Mouse (Mus musculus) embryonic facial prominence, embryonic 11.5 days (tissue): ENCODE results near the gene Pnpt1. TPM values are rescaled to one million over a fixed set of nuclear protein-coding genes. Genes with fewer than 3 reads are reported as not detected.

Experiments
- ATAC-seq: fragments of 200-750 bp; cut with Nextera tagmentation; replicated peaks from 2 replicates; pipeline ENCODE4 v1.8.0; 2017; ENCODE audit warnings: low read depth; ENCODE audit not compliant: insufficient number of reproducible peaks, low FRiP score, low TSS enrichment
- DNase-seq: peaks from one replicate; pipeline ENCODE4 v3.0.0-alpha.2; 2015; ENCODE audit warnings: low spot score
- H3K27ac ChIP-seq: fragments of 300-500 bp; sonication (generic); replicated peaks from 2 replicates; pipeline ENCODE4 v1.5.1; 2014; ENCODE audit warnings: mild to moderate bottlenecking, low read depth, low read length, control low read depth
- H3K27me3 ChIP-seq: fragments of 300-500 bp; sonication (generic); 2 replicates; pipeline ENCODE4 v1.6.1; 2014; ENCODE audit warnings: mild to moderate bottlenecking, low read length, moderate library complexity, mixed read lengths; ENCODE audit not compliant: control insufficient read depth, insufficient read depth
- H3K36me3 ChIP-seq: fragments of 300-500 bp; sonication (generic); replicated peaks from 2 replicates; pipeline ENCODE4 v1.6.1; 2014; ENCODE audit warnings: low read depth, mild to moderate bottlenecking, low read length, moderate library complexity, mixed read lengths; ENCODE audit not compliant: control insufficient read depth, insufficient read depth
- H3K4me1 ChIP-seq: fragments of 300-500 bp; sonication (generic); 2 replicates; pipeline ENCODE4 v1.6.1; 2014; ENCODE audit warnings: low read length, mixed read lengths; ENCODE audit not compliant: control insufficient read depth, insufficient read depth
- H3K4me2 ChIP-seq: fragments of 300-500 bp; sonication (generic); 2 replicates; pipeline ENCODE4 v1.6.1; 2014; ENCODE audit warnings: low read depth, mild to moderate bottlenecking, control low read depth, low read length, moderate library complexity
- H3K4me3 ChIP-seq: fragments of 300-500 bp; sonication (generic); 2 replicates; pipeline ENCODE4 v1.5.1; 2014; ENCODE audit warnings: low read depth, low read length, control low read depth
- H3K9ac ChIP-seq: fragments of 300-500 bp; sonication (generic); replicated peaks from 2 replicates; pipeline ENCODE4 v1.6.1; 2014; ENCODE audit warnings: mild to moderate bottlenecking, control low read depth, low read length
- H3K9me3 ChIP-seq: fragments of 300-500 bp; sonication (generic); replicated peaks from 2 replicates; pipeline ENCODE4 v1.6.1; 2016; ENCODE audit warnings: mild to moderate bottlenecking, low read length, inconsistent platforms, mixed read lengths; ENCODE audit not compliant: control insufficient read depth
- WGBS: fragments of 180-500 bp; shearing (Covaris S2); extraction: QIAGEN DNeasy Blood & Tissue Kit; methylation state at CpG from one replicate; pipeline ENCODE4 v1.1.7; 2014; 5-methylcytosine and 5-hydroxymethylcytosine counted together
- polyA plus RNA-seq: library from polyadenylated mRNA; unstranded; fragments of >200 nt; fragmentation: Nextera tagmentation; extraction: Ambion mirVana; gene quantifications from 2 replicates; pipeline ENCODE4 v1.2.1, GENCODE M21; 2014

Gene Pnpt1
- polyA plus RNA-seq, 1 experiment from 2014 or later, result 62.7 TPM

DNA sequence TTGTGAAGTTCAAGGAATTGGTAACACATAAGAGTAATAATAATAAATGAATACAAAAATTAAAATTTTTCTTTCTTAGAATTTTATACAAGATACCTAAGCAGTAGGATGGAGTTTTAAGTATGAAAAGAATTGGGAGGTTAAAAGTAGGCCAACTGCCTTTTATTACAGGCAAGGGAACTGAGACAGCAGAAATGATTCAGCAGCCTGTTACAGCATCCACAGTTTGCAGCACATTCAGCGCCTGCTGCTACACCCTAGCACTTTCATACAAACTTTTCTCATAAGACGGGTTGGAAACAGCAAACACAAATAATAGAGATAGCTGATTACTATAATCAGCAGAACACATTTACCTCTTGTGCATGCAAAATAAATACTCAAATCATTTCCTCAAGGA is 79.2 kb downstream of the Pnpt1 start:
- DNase-seq (no peak), ATAC-seq (no peak)
- Histone ChIP-seq H3K27ac (no peak overlapping the region), H3K4me3 (no peak overlapping the region), H3K4me2 (no peak overlapping the region), H3K27me3 (no peaks in the 10 kb centered on the region), H3K4me1 (no peaks in the 10 kb centered on the region), H3K9ac (no peak overlapping the region), H3K9me3 (no peaks in the 10 kb centered on the region), H3K36me3 (no peaks in the 10 kb centered on the region; the same call in 1 of the 2 replicates)
- WGBS, result 93% methylated on average over 2 of the region's 2 CpGs

Other genes with a start within 250 kb of the Pnpt1 start
- 103 and 111 TPM in 2 replicates for gene Ppp4r3b, start 42.1 kb downstream of the Pnpt1 start, polyA plus RNA-seq
- gene Cfap36, start 116.7 kb downstream of the Pnpt1 start, polyA plus RNA-seq, result 62.1 and 67.0 TPM in 2 replicates
- 41.1 and 46.6 TPM in 2 replicates for gene Ccdc88a, start 242.9 kb downstream of the Pnpt1 start, polyA plus RNA-seq